Mouse (Mus musculus): ENCODE results near the gene Pex5l.

- no peak for TF ChIP-seq CTCF (IDR thresholded peaks at IDR 0.05; ENCODE audit: insufficient read depth, low read length)
- no peak for TF ChIP-seq POLR2A (IDR thresholded peaks at IDR 0.05; ENCODE audit: borderline replicate concordance, extremely low read depth, low read depth, low read length)
Measured at GRCm38 (mm10) chr3:33060343-33060937, 82.6 kb downstream of the Pex5l start.
